Mouse (Mus musculus): ENCODE measurements around the gene Map3k13. TPM values are rescaled to one million over a fixed set of nuclear protein-coding genes. Genes with fewer than 3 reads are reported as not detected.

Map3k13 gene
- polyA plus RNA-seq, 1 experiment from 2014 or later: 1.8 TPM

DNA sequence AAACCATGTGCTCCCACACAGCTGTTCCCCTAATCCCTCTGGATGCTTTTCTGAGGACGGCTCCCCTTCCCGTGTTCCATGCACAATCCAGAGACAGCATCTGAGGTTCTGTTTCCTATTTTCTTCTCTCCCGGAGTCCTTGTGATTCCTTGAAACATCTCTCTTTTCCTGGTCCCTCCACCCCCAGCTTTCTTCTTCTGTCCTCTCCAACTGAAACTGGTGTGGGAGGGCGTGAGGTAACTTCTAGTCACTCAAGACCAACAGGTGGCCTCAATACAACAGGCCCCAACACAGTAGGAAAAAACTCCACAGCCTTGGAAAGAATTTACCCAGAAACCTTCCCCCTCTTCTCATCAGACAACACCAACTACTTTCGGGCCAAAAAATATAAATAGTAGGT is 183.2 kb downstream of the Map3k13 start:
- Histone ChIP-seq H3K27me3 (ENCODE audit: low read depth, poor library complexity, severe bottlenecking) (peaks cover 35% of the 10 kb centered on the region), H3K27ac (no peak overlapping the region), H3K9me3 (replicated peaks) (no peaks in the 10 kb centered on the region), H3K4me3 (no peak overlapping the region), H3K36me3 (no peaks in the 10 kb centered on the region), H3K4me1 (peaks cover 11% of the 10 kb centered on the region)
- WGBS: 80% methylated on average over 5 of the region's 5 CpGs
- DNase-seq (ENCODE audit: low spot score): no peak

Other genes starting within 250 kb of the Map3k13 start
- gene 2510009E07Rik, start 99.7 kb upstream of the Map3k13 start, polyA plus RNA-seq (2016; fragmentation: Nextera tagmentation; extraction: Ambion mirVana): 4.7 and 7.3 TPM in 2 replicates
- gene Ehhadh, start 6.5 kb upstream of the Map3k13 start, polyA plus RNA-seq (2016; fragmentation: Nextera tagmentation; extraction: Ambion mirVana): 1.6 and 2.5 TPM in 2 replicates
- 49.4 and 56.7 TPM in 2 replicates for gene Tmem41a, start 153.2 kb downstream of the Map3k13 start, polyA plus RNA-seq (2016; fragmentation: Nextera tagmentation; extraction: Ambion mirVana)
- 0.31 and 0.34 TPM in 2 replicates for gene Liph, start 201.3 kb downstream of the Map3k13 start, polyA plus RNA-seq (2016; fragmentation: Nextera tagmentation; extraction: Ambion mirVana)
- 70.6 and 74.9 TPM in 2 replicates for gene Senp2, start 215.1 kb downstream of the Map3k13 start, polyA plus RNA-seq (2016; fragmentation: Nextera tagmentation; extraction: Ambion mirVana)